Mouse (Mus musculus) stomach, adult 2 months (tissue): Measurements from ENCODE around the gene Oas1e. TPM values are rescaled to one million over a fixed set of nuclear protein-coding genes. Genes with fewer than 3 reads are reported as not detected.

ENCODE experiments used
- polyA plus RNA-seq: library from polyadenylated mRNA; depleted of rRNA; stranded (reverse); fragments of >200 nt; gene quantifications from 2 replicates; pipeline ENCODE4 v1.2.3, GENCODE M21; 2012; rRNA removed

The Oas1e gene
- 0.11 TPM in 1 of 2 replicates, not detected in the other for polyA plus RNA-seq

GRCm38 (mm10) chr5:120795480-120796034, at the start of gene Oas1e:
Oas1e (minus strand) TSS chr5:120795530.

GRCm38 (mm10) chr5:120811951-120812819, 16.9 kb upstream of the Oas1e start, which contains the start of gene Oas1c:
Oas1c (minus strand) TSS chr5:120812514.

GRCm38 (mm10) chr5:120777478-120777877, 17.9 kb downstream of the Oas1e start, which contains the start of gene Oas3:
Oas3 (minus strand) TSS chr5:120777661.

GRCm38 (mm10) chr5:120749688-120750087, 45.6 kb downstream of the Oas1e start, which contains the start of gene Oas2:
Oas2 (minus strand) TSS chr5:120749853.

Other genes with a start within 250 kb of the Oas1e start
- gene Tpcn1, start 206.9 kb downstream of the Oas1e start, polyA plus RNA-seq, result 17.3 and 22.1 TPM in 2 replicates
- 0.09 and 0.11 TPM in 2 replicates for gene Iqcd, start 206.5 kb downstream of the Oas1e start, polyA plus RNA-seq
- 22.2 and 28.6 TPM in 2 replicates for gene Rita1, start 182.9 kb downstream of the Oas1e start, polyA plus RNA-seq
- gene Ddx54, start 182.8 kb downstream of the Oas1e start, polyA plus RNA-seq, result 17.6 and 22.7 TPM in 2 replicates
- gene Cfap73, start 161.3 kb downstream of the Oas1e start, polyA plus RNA-seq, result not detected in 2 replicates
- gene Rasal1, start 146.7 kb downstream of the Oas1e start, polyA plus RNA-seq, result 2.4 and 2.5 TPM in 2 replicates
- gene Dtx1, start 83.6 kb downstream of the Oas1e start, polyA plus RNA-seq, result 3.1 and 5.5 TPM in 2 replicates
- gene Oas2, start 45.7 kb downstream of the Oas1e start, polyA plus RNA-seq, result 4.3 and 7.3 TPM in 2 replicates
- 2.0 and 2.5 TPM in 2 replicates for gene Oas3, start 17.9 kb downstream of the Oas1e start, polyA plus RNA-seq
- 1.1 and 1.9 TPM in 2 replicates for gene Oas1c, start 17.0 kb upstream of the Oas1e start, polyA plus RNA-seq
- not detected in 2 replicates for gene Oas1f, start 51.8 kb upstream of the Oas1e start, polyA plus RNA-seq
- gene Oas1h, start 65.9 kb upstream of the Oas1e start, polyA plus RNA-seq, result not detected in 2 replicates
- 8.6 and 10.4 TPM in 2 replicates for gene Oas1g, start 92.1 kb upstream of the Oas1e start, polyA plus RNA-seq
- 14.3 and 16.5 TPM in 2 replicates for gene Oas1a, start 112.0 kb upstream of the Oas1e start, polyA plus RNA-seq
- gene Oas1d, start 119.0 kb upstream of the Oas1e start, polyA plus RNA-seq, result not detected in 2 replicates
- 0.03 TPM in 2 replicates for gene Rph3a, start 214.6 kb upstream of the Oas1e start, polyA plus RNA-seq